Mouse (Mus musculus) neural tube, embryonic 15.5 days (tissue): ENCODE data around the gene Tmem207. TPM values are rescaled to one million over a fixed set of nuclear protein-coding genes. Genes with fewer than 3 reads are reported as not detected.

Experiments used
- ATAC-seq: fragments of 200-750 bp; cut with Nextera tagmentation; 2 replicates; pipeline ENCODE4 v1.8.0; 2017; ENCODE audit warnings: mild to moderate bottlenecking, moderate TSS enrichment, moderate library complexity; ENCODE audit not compliant: low FRiP score
- H3K27ac ChIP-seq: fragments of 300-500 bp; sonication (generic); replicated peaks from 2 replicates; pipeline ENCODE4 v1.5.1; 2015; ENCODE audit warnings: mild to moderate bottlenecking, inconsistent platforms
- H3K27me3 ChIP-seq: fragments of 300-500 bp; sonication (generic); replicated peaks from 2 replicates; pipeline ENCODE4 v1.6.1; 2015; ENCODE audit warnings: inconsistent platforms
- H3K36me3 ChIP-seq: fragments of 300-500 bp; sonication (generic); 2 replicates; pipeline ENCODE4 v1.6.1; 2015; ENCODE audit warnings: inconsistent platforms
- H3K4me1 ChIP-seq: fragments of 300-500 bp; sonication (generic); 2 replicates; pipeline ENCODE4 v1.6.1; 2015; ENCODE audit warnings: inconsistent platforms
- H3K4me2 ChIP-seq: fragments of 300-500 bp; sonication (generic); 2 replicates; pipeline ENCODE4 v1.6.1; 2015; ENCODE audit warnings: inconsistent platforms, mild to moderate bottlenecking, moderate library complexity
- H3K4me3 ChIP-seq: fragments of 300-500 bp; sonication (generic); replicated peaks from 2 replicates; pipeline ENCODE4 v1.5.1; 2015; ENCODE audit warnings: mild to moderate bottlenecking, inconsistent platforms
- H3K9ac ChIP-seq: fragments of 300-500 bp; sonication (generic); replicated peaks from 2 replicates; pipeline ENCODE4 v1.6.1; 2015; ENCODE audit warnings: mild to moderate bottlenecking, inconsistent platforms
- H3K9me3 ChIP-seq: fragments of 300-500 bp; sonication (generic); replicated peaks from 2 replicates; pipeline ENCODE4 v1.6.1; 2016; ENCODE audit warnings: inconsistent platforms
- WGBS: fragments of 180-500 bp; shearing (Covaris S2); methylation state at CpG from one replicate; pipeline ENCODE4 v1.1.7; 2015; ENCODE audit warnings: mixed read lengths; 5-methylcytosine and 5-hydroxymethylcytosine counted together
- polyA plus RNA-seq: library from polyadenylated mRNA; unstranded; fragments of >200 nt; fragmentation: Nextera tagmentation; extraction: Ambion mirVana; gene quantifications from 2 replicates; pipeline ENCODE4 v1.2.1, GENCODE M21; 2015

The Tmem207 gene
- 0.20 TPM in 1 of 2 replicates, not detected in the other for polyA plus RNA-seq

DNA sequence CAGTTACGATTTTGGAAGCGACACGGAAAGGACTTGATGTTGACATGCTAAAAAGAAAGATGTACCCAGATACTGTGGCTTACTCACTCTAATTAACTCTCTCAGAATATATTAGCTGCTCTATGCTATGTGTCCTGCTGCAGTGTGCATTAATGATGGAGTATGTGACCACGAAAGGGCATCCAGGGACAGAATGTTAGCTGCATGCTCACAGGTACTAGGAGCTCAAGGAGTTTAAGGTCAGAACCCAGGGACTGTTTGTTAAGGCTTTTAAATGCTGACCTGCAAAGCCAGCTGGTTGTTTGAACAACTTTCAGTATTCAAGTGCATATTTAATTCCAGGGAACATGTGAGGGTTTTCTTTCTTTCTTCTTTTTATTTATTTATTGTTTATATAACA is at the start of gene Tmem207:
TSS of gene Tmem207 (minus strand) at position 101 of the 400 bp plus-strand sequence.
- Histone ChIP-seq H3K4me3 (no peak within 1 kb of the TSS), H3K9me3 (no peaks in the 10 kb centered on the region), H3K36me3 (no peaks in the 10 kb centered on the region), H3K4me2 (no peak within 1 kb of the TSS), H3K4me1 (peaks cover 14% of the 10 kb centered on the region), H3K27me3 (no peaks in the 10 kb centered on the region), H3K27ac (no peak within 1 kb of the TSS), H3K9ac (no peak within 1 kb of the TSS)
- ATAC-seq: no peak
- WGBS: 61% methylated on average over 4 of the region's 4 CpGs

DNA sequence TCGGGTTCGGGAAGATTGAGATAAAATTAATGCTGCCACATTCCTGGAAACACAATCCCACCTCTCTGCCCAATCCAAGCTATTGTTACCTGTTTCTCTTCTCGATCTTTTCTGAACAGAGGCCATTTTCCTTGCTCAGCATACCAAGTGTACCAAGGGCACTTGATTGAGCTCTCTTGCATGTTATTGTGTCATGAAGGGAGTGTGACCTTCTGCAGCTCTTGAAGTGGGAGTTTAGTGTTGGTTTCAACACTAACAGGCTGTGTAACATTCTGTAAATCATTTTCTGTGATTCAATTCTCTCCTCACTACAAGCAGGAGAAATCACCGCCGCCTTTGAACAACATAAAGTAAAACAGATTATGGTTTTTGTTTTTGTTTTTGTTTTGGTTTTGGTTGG is 47.6 kb upstream of the Tmem207 start:
- WGBS: 92% methylated on average over 5 of the region's 5 CpGs
- H3K36me3 ChIP-seq: no peaks in the 10 kb centered on the region
- no peak for ATAC-seq

DNA sequence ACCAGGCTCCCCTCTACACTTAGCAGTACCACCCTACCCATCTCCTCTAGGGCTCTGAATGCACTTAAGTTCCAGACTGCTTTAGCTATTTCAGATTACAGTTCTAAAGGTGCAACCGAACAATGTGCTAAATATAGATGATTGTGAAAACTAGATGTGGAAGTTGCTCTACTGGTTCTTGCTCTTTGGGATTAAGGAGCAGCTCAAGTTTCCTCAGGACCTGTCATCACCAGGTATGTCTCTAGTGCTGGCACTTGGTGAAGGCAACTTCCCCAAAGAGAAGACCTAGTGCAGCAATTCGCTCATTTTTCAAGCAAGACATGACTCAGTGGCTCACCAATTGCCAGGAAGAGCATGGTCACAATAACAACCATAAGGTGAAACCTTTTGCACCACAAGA is 45.3 kb upstream of the Tmem207 start:
- Histone ChIP-seq H3K4me1 (no peaks in the 10 kb centered on the region), H3K27ac (no peak overlapping the region), H3K9me3 (no peaks in the 10 kb centered on the region), H3K36me3 (no peaks in the 10 kb centered on the region), H3K27me3 (no peaks in the 10 kb centered on the region), H3K4me3 (no peak overlapping the region), H3K4me2 (no peak overlapping the region), H3K9ac (no peak overlapping the region)
- ATAC-seq: no peak
- 98% methylated on average over 2 of the region's 2 CpGs for WGBS

More for the DNA sequence above, 47.6 kb upstream of the Tmem207 start:
- Histone ChIP-seq H3K4me2 (no peak overlapping the region), H3K27me3 (no peaks in the 10 kb centered on the region), H3K27ac (no peak overlapping the region), H3K4me1 (no peaks in the 10 kb centered on the region), H3K4me3 (no peak overlapping the region), H3K9me3 (no peaks in the 10 kb centered on the region), H3K9ac (no peak overlapping the region)

DNA sequence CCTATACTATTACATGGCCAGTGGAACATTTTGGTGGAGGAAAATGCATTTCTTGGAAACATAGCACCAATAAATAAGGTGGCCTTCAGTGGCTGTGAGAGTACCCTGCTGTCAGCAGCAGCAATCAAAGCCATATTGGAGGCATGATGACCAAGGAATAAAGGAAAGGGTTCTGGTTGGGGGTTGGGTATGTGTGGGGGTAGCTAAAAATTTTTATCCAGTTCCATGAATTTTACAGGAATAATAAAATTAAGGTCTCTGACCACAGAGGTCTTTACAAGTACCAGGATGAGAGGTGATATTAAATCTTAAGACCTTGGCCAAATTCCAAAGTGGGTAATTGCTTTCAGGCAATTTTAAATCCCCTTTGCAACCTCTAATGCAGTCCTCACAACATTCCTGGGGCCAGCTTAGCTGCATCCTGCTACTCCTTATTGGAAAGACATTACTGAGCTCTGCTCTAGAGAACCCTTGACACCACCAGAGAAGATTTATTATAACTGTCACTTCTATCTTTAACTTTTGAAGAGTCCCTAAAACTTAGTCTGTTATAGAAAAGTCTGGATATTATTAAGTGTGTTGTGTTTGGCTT is 42.9 kb upstream of the Tmem207 start:
- H3K4me1 ChIP-seq: no peaks in the 10 kb centered on the region
- H3K27me3 ChIP-seq: no peaks in the 10 kb centered on the region
- no peak overlapping the region for H3K27ac ChIP-seq
- no peak for ATAC-seq
- H3K9ac ChIP-seq: no peak overlapping the region
- no peaks in the 10 kb centered on the region for H3K9me3 ChIP-seq
- H3K4me3 ChIP-seq: no peak overlapping the region
- H3K36me3 ChIP-seq: no peaks in the 10 kb centered on the region
- H3K4me2 ChIP-seq: no peak overlapping the region

DNA sequence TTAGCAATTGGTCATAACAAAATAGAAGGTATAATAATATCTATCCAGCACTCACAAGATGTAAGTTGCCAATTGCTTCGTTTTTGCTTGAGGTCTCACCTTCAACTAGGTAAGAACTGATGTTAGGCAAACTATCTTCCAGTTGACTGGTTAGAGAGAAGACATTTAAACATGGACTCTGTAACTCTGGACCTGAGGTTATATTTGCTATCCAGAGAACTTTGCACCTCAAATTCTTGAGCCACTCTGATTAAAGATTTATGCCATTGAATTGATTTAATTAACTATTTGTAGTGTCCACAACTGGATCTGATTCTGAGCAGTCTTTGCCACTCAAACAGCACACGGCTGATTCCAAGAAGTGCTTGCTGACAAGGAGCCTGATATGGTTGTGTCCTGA is 36.2 kb upstream of the Tmem207 start:
- Histone ChIP-seq H3K4me1 (no peaks in the 10 kb centered on the region), H3K27me3 (no peaks in the 10 kb centered on the region), H3K27ac (no peak overlapping the region), H3K4me2 (no peak overlapping the region), H3K9me3 (no peaks in the 10 kb centered on the region), H3K4me3 (no peak overlapping the region), H3K9ac (no peak overlapping the region), H3K36me3 (no peaks in the 10 kb centered on the region)
- 86% methylated on average over 2 of the region's 2 CpGs for WGBS
- no peak for ATAC-seq

DNA sequence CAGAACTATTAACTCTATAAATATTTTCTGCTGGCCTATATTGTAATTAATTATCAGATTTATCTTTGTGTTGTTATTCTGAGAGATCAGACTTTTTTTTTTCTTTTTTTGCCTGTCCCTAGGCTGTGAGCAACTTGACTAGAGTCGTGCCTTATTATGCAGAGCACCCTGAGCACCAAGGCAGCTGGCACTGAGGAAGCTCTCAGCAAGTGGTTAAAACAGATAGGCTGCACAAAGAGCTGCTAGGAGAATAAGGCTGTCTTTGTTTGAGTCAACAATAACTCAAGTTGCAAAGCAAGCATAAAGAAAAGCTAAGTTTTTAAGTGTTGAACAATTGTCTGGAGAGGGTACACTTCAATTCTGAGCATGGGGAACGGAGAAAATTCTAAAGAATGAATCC is 35.2 kb upstream of the Tmem207 start:
- H3K9ac ChIP-seq: no peak overlapping the region
- no peaks in the 10 kb centered on the region for H3K27me3 ChIP-seq
- no peak for ATAC-seq
- no peaks in the 10 kb centered on the region for H3K4me1 ChIP-seq
- H3K36me3 ChIP-seq: no peaks in the 10 kb centered on the region
- no peak overlapping the region for H3K4me2 ChIP-seq
- 13% methylated on average over 2 of the region's 2 CpGs for WGBS
- H3K27ac ChIP-seq: no peak overlapping the region
- H3K4me3 ChIP-seq: no peak overlapping the region
- no peaks in the 10 kb centered on the region for H3K9me3 ChIP-seq

DNA sequence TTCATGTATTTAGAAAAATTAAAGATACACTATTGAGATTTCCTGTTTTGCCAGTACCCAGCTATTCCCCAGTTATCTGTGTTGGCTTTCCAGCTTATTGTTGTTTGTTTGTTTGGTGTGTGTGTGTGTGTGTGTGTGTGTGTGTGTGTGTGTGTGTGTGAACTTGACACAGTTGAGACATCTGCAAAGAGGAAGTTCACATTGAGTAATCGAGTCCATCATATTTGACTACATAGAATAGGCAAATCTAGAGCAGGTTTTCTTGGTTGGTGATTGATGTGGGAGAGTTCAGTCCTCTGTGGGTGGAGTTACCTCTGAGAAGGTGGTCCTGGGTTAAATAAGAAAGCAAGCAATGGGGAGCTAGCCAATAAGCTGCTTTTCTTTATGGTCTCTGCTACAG is 32.2 kb upstream of the Tmem207 start:
- no peak overlapping the region for H3K27ac ChIP-seq
- no peak overlapping the region for H3K9ac ChIP-seq
- H3K4me1 ChIP-seq: no peaks in the 10 kb centered on the region
- no peaks in the 10 kb centered on the region for H3K36me3 ChIP-seq
- no peaks in the 10 kb centered on the region for H3K9me3 ChIP-seq
- H3K27me3 ChIP-seq: no peaks in the 10 kb centered on the region
- H3K4me3 ChIP-seq: no peak overlapping the region
- 96% methylated on average over 1 of the region's 1 CpGs for WGBS
- no peak overlapping the region for H3K4me2 ChIP-seq
- no peak for ATAC-seq

DNA sequence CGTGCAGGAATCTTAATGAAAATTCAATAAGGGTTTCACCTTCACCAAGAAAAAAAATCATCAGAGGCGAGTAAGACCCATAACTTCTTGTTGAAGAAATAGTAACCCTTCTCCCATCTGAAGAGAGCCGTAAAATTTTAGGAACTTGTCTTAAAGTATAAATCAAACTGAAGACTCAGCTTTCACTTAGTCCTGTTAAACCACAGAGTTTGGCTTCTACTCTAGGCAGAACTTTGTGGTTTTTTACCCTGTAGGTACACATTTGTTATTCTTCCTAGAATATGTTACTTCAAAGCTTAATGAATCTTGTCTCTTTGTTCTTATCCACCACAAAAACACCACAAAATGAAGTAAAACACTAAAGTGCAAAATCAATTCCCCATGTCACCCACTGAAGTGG is 25.7 kb upstream of the Tmem207 start:
- H3K36me3 ChIP-seq: no peaks in the 10 kb centered on the region
- ATAC-seq: no peak

DNA sequence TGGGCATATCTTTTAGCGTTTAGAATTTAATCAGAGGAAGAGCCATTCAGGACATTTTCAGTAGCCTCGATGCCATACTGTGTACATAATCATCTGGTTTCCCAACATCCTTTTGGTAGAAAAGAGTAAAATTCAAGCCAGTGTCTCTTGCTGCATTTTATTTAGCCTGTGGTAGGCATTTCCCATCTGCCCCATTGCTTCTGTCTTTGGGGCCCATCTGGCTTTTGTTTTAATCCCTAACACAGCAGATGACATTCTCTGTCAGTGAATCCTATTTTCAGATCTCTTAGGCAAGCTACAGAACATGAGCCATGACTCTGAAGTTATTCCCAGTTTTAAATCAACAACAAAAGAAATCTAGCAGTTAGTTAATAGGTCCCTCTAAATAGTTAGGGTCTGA is 22.7 kb upstream of the Tmem207 start:
- no peak for ATAC-seq
- H3K4me1 ChIP-seq: peaks cover 21% of the 10 kb centered on the region
- WGBS: 86% methylated on average over 2 of the region's 2 CpGs
- H3K4me2 ChIP-seq: no peak overlapping the region
- no peak overlapping the region for H3K9ac ChIP-seq
- no peaks in the 10 kb centered on the region for H3K9me3 ChIP-seq
- H3K36me3 ChIP-seq: no peaks in the 10 kb centered on the region
- no peaks in the 10 kb centered on the region for H3K27me3 ChIP-seq
- no peak overlapping the region for H3K27ac ChIP-seq
- no peak overlapping the region for H3K4me3 ChIP-seq

More for the DNA sequence above, 25.7 kb upstream of the Tmem207 start:
- no peak overlapping the region for H3K4me2 ChIP-seq
- 92% methylated on average over 3 of the region's 3 CpGs for WGBS
- peaks cover under 1% of the 10 kb centered on the region; the same call in 1 of the 2 replicates for H3K4me1 ChIP-seq
- no peaks in the 10 kb centered on the region for H3K27me3 ChIP-seq
- H3K9ac ChIP-seq: no peak overlapping the region
- H3K27ac ChIP-seq: no peak overlapping the region
- H3K9me3 ChIP-seq: no peaks in the 10 kb centered on the region
- no peak overlapping the region for H3K4me3 ChIP-seq

DNA sequence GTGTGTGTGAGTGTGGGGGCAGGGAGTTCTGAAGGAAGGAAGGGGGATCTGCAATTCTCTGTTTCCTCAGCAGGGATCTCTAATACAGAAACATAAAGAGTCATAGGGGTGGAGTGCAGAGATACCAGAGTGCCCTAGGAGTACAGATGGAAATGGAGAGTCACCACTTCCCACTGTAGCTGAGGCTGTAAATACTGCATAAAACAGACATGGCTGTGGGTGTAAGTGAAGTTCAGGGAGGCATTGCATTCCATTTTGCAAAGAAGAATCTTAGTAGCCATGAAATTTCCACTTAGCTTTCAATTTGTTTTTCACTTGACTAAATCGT is 20.3 kb upstream of the Tmem207 start:
- Histone ChIP-seq H3K4me2 (peak overlapping the region; percentile 13), H3K4me1 (peaks cover 21% of the 10 kb centered on the region), H3K36me3 (no peaks in the 10 kb centered on the region), H3K27me3 (no peaks in the 10 kb centered on the region), H3K9ac (no peak overlapping the region), H3K9me3 (no peaks in the 10 kb centered on the region), H3K4me3 (no peak overlapping the region), H3K27ac (peak overlapping the region; percentile 18; the same call in 1 of the 2 replicates)
- WGBS: 35% methylated on average over 1 of the region's 1 CpGs
- ATAC-seq: peak; percentile 53; the same call in 1 of the 2 replicates

DNA sequence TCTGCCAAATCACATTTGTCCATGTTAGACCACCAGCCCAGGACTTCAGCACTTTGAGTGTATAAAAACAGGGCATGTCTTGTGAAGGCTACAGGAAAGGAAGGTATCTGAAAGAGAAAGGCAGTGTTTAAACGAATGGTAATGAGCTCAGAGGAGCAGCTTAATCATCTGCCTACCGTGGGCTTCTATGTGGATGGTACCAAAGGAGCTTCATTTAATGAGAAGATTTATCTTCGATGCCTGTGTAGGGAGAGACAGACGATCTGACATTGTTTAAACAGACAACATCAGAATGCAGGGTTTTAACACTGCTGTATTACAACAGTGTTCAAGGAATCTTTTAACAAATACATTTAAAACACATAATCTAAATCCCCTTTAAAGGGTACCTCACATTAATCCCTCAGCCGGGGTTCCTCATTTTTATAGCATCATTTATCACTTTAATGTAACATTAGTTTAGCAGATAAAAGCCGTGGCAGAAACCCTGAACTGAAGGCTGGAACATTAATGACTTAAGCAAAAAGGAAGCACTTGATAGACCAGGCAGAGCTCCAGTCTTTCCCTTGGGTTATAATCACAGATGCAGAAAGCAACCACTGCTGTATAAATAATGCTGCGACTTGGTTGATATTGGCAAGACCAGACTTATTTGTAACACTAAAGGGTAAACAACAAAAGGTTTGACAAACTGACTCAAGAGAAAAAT is 19.8 kb upstream of the Tmem207 start:
- Histone ChIP-seq H3K27ac (peak overlapping the region; percentile 18; the same call in 1 of the 2 replicates), H3K9me3 (no peaks in the 10 kb centered on the region), H3K36me3 (no peaks in the 10 kb centered on the region), H3K4me3 (no peak overlapping the region), H3K4me2 (peak overlapping the region; percentile 13), H3K27me3 (no peaks in the 10 kb centered on the region), H3K4me1 (peaks cover 21% of the 10 kb centered on the region), H3K9ac (no peak overlapping the region)
- 8% methylated on average over 7 of the region's 7 CpGs for WGBS
- ATAC-seq: peak; percentile 73; the same call in 1 of the 2 replicates

DNA sequence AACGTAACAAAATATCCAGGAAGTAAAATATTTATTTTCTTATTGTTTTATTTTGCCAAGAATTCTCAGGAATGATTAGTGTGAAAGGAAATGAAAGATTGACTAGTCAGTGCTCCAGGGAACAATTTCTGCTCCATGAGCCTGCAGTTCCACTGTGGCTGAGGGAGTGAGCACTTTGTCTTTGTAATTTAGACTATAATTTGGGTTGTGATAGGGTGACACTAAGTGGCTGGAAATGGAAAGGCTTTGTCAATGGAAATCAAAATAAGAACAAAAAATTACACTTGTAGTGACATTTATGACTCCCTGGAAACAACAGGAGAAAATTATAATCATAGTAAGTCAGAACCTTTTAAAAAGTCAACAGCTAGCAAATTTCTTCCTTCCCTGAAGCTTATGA is 5.7 kb upstream of the Tmem207 start:
- 81% methylated on average over 1 of the region's 1 CpGs for WGBS
- peaks cover 8% of the 10 kb centered on the region for H3K4me1 ChIP-seq
- H3K4me3 ChIP-seq: no peak overlapping the region
- no peak overlapping the region for H3K4me2 ChIP-seq
- no peaks in the 10 kb centered on the region for H3K36me3 ChIP-seq
- no peak overlapping the region for H3K9ac ChIP-seq
- no peaks in the 10 kb centered on the region for H3K9me3 ChIP-seq
- ATAC-seq: no peak
- no peak overlapping the region for H3K27ac ChIP-seq
- no peaks in the 10 kb centered on the region for H3K27me3 ChIP-seq
